Mouse (Mus musculus) left cerebral cortex, postnatal 4 days (tissue): ENCODE data around the gene Qars. TPM values are rescaled to one million over a fixed set of nuclear protein-coding genes. Genes with fewer than 3 reads are reported as not detected.

ENCODE experiments used
- DNase-seq: peaks from one replicate; pipeline ENCODE4 v3.0.0-alpha.2; 2022
- intact Hi-C: fragments of 180-260 bp; cut with DNase I; formaldehyde crosslinking; loops from one replicate; pipeline ENCODE4 v1.15.1; 2025
- total RNA-seq, 2 experiments: library from RNA; stranded (reverse); gene quantifications; 2 replicates each; pipeline ENCODE4 v1.2.3; 2021

Qars gene
- total RNA-seq, 2 experiments from 2014 or later, result 98.2 to 112 TPM

DNA sequence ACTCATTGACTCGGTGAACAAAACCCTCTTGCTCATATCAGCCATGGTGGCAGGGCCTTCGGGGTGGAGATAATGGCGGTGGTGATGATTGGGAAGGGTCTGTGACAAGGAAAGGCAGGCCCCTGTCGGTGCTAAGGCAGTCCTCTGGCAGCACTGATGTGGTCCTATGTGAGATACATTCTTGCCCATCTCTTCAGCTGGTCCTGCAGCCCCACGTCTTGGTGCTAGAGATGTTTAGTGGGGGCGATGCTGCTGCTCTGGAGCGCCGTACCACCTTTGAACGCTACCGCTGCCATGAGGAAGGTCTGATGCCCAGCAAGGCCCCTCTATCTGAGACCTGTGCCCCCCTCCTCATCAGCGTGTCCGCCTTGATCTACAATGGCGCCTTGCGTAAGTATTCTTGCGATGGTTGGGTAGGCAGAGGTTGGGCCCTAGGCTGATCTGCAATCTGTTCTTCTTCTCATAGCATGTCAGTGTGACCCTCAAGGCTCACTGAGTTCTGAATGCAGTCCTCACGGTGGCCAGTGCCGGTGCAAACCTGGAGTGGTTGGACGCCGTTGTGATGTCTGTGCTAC lies 22.1 kb upstream of the Qars start:
- intact Hi-C loops, result no loop called here
- DNase-seq, result no peak

DNA sequence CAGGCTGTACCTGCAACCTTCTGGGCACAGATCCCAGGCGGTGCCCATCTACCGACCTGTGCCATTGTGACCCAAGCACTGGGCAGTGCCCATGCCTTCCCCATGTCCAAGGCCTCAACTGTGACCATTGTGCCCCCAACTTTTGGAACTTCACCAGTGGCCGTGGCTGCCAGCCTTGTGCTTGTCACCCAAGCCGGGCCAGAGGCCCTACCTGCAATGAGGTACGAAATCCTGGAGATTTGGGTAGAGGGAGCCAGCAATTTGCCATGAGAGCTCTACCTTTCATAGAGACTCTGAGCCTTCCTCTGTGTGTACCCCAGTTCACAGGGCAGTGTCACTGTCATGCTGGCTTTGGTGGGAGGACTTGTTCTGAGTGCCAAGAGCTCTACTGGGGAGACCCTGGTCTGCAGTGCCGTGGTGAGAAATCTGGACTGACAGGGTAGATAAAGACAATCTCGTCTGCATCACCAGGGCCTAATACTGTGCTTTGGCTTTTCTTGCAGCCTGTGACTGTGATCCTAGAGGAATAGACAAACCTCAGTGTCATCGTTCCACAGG lies 20.5 kb upstream of the Qars start:
- intact Hi-C loops, result no loop called here
- no peak for DNase-seq

DNA sequence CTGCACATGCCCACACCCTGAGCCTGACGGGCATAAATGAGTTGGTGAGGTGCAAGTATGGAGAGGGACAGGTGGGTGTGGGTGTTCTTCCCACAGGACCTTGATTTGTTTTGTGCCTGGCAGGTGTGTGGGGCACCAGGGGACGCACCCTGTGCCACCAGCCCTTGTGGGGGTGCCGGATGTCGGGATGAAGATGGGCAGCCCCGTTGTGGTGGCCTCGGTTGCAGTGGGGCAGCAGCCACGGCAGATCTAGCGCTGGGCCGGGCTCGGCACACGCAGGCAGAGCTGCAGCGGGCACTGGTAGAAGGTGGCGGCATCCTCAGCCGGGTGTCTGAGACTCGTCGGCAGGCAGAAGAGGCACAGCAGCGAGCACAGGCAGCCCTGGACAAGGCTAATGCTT lies 19.1 kb upstream of the Qars start:
- intact Hi-C loops, result no loop called here
- DNase-seq, result no peak

GRCm38 (mm10) chr9:108489215-108489614 lies 18.3 kb upstream of the Qars start:
- DNase-seq, result no peak
- intact Hi-C loops, result no loop called here

GRCm38 (mm10) chr9:108489702-108490558 lies 17.6 kb upstream of the Qars start:
- DNase-seq, result no peak
- intact Hi-C loops, result no loop called here

GRCm38 (mm10) chr9:108490559-108491285 lies 16.8 kb upstream of the Qars start, which contains the start of gene Usp19:
Usp19 (plus strand) TSS chr9:108490602.
- intact Hi-C loops, result no loop called here

GRCm38 (mm10) chr9:108491286-108491580 lies 16.3 kb upstream of the Qars start:
- intact Hi-C loops, result no loop called here
- DNase-seq, result no peak

More at GRCm38 (mm10) chr9:108490559-108491285, 16.8 kb upstream of the Qars start, which contains the start of gene Usp19:
- peak; percentile 95 for DNase-seq

- no peak for DNase-seq
Observed at GRCm38 (mm10) chr9:108492043-108492750, 15.3 kb upstream of the Qars start.

DNA sequence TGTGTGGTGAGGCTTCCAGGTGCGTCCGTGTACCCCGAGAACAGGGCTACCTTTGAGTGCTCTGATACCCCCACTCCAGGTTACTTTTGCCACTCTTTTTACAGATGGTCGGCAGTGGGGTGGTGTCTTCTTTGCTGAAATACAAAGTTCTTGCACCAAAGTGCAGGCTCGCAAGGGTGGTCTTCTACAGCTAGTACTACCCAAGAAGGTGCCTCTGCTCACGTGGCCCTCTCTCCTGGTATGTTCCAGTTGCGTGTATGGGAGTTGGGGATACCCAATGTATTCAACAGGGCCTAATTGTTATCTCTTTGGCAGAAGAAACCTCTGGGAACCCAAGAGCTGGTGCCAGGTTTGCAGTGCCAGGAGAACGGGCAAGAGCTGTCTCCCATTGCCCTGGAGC lies 14.3 kb upstream of the Qars start:
- no peak for DNase-seq
- intact Hi-C loops, result no loop called here

More at GRCm38 (mm10) chr9:108492043-108492750, 15.3 kb upstream of the Qars start:
- intact Hi-C loops, result no loop called here

DNA sequence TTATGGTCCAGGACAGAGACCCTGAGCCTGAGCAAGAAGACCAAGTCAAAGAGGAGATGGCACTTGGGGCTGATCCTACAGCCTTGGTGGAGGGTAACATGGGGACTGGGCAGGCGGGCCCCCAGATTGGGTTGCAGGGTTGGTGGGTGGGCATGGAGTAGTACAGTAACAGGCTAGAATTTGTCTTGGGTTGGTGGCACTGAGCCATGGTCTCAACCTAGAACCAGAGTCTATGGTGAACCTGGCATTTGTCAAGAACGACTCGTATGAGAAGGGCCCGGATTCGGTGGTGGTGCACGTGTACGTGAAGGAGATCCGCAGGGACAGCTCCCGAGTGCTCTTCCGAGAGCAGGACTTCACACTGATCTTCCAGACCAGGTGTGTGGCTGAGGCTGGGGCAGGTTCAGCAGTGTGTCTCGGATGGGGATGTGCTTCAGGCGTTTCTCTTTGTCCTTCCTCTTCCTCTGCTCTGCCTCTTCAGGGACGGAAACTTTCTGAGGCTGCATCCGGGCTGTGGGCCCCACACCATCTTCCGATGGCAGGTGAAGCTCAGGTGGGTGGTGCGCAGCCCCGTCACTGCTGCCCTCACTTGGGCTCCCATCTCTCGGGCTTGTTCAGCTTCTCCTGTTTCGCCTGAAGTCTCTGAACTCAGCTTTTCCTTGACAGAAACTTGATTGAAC lies 13.2 kb upstream of the Qars start:
- DNase-seq, result no peak
- intact Hi-C loops, result no loop called here

- DNase-seq, result no peak
- intact Hi-C loops, result no loop called here
Observed at GRCm38 (mm10) chr9:108494905-108495304, 12.6 kb upstream of the Qars start.

- intact Hi-C loops, result no loop called here
Observed at GRCm38 (mm10) chr9:108499231-108499630, 8.3 kb upstream of the Qars start.

DNA sequence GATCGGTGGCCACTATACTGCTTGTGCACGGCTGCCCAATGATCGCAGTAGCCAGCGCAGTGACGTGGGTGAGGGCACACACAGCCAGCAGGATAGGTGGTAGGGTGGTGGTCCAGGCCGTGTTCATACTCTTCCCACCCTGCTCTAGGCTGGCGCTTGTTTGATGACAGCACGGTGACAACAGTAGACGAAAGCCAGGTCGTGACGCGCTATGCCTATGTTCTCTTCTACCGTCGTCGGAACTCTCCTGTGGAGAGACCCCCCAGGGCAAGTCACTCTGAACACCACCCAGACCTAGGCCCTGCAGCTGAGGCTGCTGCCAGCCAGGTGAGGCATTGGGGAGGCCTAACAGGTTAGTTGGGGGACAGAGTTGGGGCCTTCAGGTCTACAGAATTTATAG lies 7.6 kb upstream of the Qars start:
- DNase-seq, result no peak
- intact Hi-C loops, result no loop called here

More at GRCm38 (mm10) chr9:108499231-108499630, 8.3 kb upstream of the Qars start:
- DNase-seq, result no peak

DNA sequence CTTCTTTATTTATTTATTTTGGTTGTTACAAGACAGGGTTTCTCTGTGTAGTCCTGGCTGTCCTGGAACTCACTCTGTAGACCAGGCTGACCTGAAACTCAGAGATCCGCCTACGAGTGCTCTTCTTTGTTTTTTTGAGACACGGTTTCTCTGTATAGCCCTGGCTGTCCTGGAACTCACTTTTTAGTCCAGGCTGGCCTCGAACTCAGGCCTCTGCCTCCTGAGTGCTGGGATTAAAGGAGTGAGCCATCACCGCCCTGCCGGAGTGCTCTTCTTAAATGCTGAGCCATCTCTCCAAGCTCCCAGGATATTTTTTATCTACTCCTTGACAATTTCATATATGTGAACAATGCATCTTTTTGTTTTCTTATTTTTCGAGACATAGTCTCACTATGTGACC lies 605 bp upstream of the Qars start:
- intact Hi-C loops, result no loop called here

GRCm38 (mm10) chr9:108508776-108509175 lies 1.3 kb downstream of the Qars start:
- DNase-seq, result no peak
- intact Hi-C loops, result no loop called here

More for the DNA sequence above, 605 bp upstream of the Qars start:
- no peak for DNase-seq

- intact Hi-C loops, result no loop called here
- peak; percentile 97 for DNase-seq
Observed at GRCm38 (mm10) chr9:108516380-108517251, 9.1 kb downstream of the Qars start, which contains the start of gene Qrich1. Qrich1 (plus strand) TSS chr9:108516806.

GRCm38 (mm10) chr9:108517253-108517930 lies 9.9 kb downstream of the Qars start:
- intact Hi-C loops, result no loop called here

DNA sequence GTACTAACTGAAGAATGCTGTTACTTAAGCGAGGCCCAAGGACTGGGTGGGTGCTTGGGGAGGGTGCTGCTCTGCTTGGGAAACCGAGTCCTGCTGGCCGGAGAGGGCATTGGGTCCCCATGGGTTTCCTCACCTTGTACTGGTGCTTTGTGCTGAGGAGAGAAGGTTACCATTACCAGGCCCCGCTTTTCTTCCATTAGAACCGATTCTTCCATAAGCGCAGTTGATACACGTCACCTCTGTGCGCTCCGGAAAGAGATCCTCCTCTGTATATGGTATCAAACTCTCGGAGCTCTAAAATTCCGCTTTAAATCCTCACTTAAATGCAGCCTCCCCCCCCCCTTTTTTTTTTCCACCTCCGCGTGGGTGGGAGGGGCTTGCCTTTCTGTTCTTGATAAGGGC lies 10.4 kb downstream of the Qars start:
- intact Hi-C loops, result no loop called here

More at GRCm38 (mm10) chr9:108517253-108517930, 9.9 kb downstream of the Qars start:
- peak; percentile 92 for DNase-seq

More for the DNA sequence above, 10.4 kb downstream of the Qars start:
- no peak for DNase-seq
